Mouse (Mus musculus) bone marrow, adult 2 months (tissue): Measurements from ENCODE around the gene Dusp7.

Experiments
- CTCF ChIP-seq: fragments of 200-500 bp; IDR thresholded peaks from 2 replicates; pipeline ENCODE4 v1.5.1; 2011; ENCODE audit warnings: low read length, control low read depth; ENCODE audit not compliant: control insufficient read depth, insufficient read depth
- POLR2A ChIP-seq: fragments of 200-500 bp; IDR thresholded peaks from 2 replicates; pipeline ENCODE4 v1.6.1; 2011; ENCODE audit warnings: low read depth, mild to moderate bottlenecking, control low read depth, low read length, borderline replicate concordance; ENCODE audit not compliant: control insufficient read depth

GRCm38 (mm10) chr9:106412210-106412609 lies 43.8 kb downstream of the Dusp7 start:
- no peak for TF ChIP-seq CTCF
- TF ChIP-seq POLR2A: no peak
